9 mouse cellular contexts compared by ENCODE assay signal in genomic region chr9:83807562-83807961, GRCm38 (mm10). TPM values are rescaled to one million over a fixed set of nuclear protein-coding genes. Genes with fewer than 3 reads are reported as not detected.
A peak's percentile ranks its signal among the peaks of the same experiment; 100 is the strongest.
DNase-seq lines count a peak whose midpoint lies in the region; ATAC-seq and TF ChIP-seq lines count a peak whose summit lies in the region.
"Had no signal": no experiment of that assay in that cellular context is flagged by ENCODE, and none has a peak within 500 bp of the region (broad histone marks: within the 10 kb centered on the region; RNA-seq: fewer than 3 reads in every experiment).

No protein-coding gene starts in this region.

- H3K36me3 ChIP-seq in hindbrain, embryonic 14.5 days (replicated peaks; ENCODE audit: control insufficient read depth, insufficient read depth): no peaks in the 10 kb centered on the region
- H3K36me3 ChIP-seq in hindbrain, embryonic 16.5 days (ENCODE audit: control insufficient read depth, insufficient read depth, low read length): no peaks in the 10 kb centered on the region
- no peaks in the 10 kb centered on the region for H3K36me3 ChIP-seq in hindbrain, postnatal 0 days (ENCODE audit: insufficient read depth, low read length)
- no peaks in the 10 kb centered on the region for H3K36me3 ChIP-seq in forebrain, embryonic 15.5 days
- H3K36me3 ChIP-seq: neural tube, embryonic 12.5 days had no signal

- no peaks in the 10 kb centered on the region for H3K27me3 ChIP-seq in hindbrain, embryonic 14.5 days (ENCODE audit: control insufficient read depth, insufficient read depth, low read length)
- no peaks in the 10 kb centered on the region for H3K27me3 ChIP-seq in hindbrain, embryonic 16.5 days (replicated peaks; ENCODE audit: control insufficient read depth, insufficient read depth, low read length)
- H3K27me3 ChIP-seq in hindbrain, postnatal 0 days (ENCODE audit: insufficient read depth, low read length): no peaks in the 10 kb centered on the region
- H3K27me3 ChIP-seq in forebrain, embryonic 15.5 days: no peaks in the 10 kb centered on the region
- H3K27me3 ChIP-seq: neural tube, embryonic 12.5 days had no signal

- WGBS in hindbrain, embryonic 14.5 days: 4% methylated on average over 2 of the region's 2 CpGs
- 7% methylated on average over 2 of the region's 2 CpGs for WGBS in hindbrain, embryonic 16.5 days
- 4% methylated on average over 2 of the region's 2 CpGs for WGBS in hindbrain, postnatal 0 days
- 3% methylated on average over 2 of the region's 2 CpGs for WGBS in forebrain, embryonic 15.5 days

- no peak overlapping the region for H3K9ac ChIP-seq in hindbrain, embryonic 14.5 days
- H3K9ac ChIP-seq in hindbrain, embryonic 16.5 days (ENCODE audit: low read depth, low read length): no peak overlapping the region
- no peak overlapping the region for H3K9ac ChIP-seq in hindbrain, postnatal 0 days (replicated peaks; ENCODE audit: low read length)
- H3K9ac ChIP-seq in forebrain, embryonic 15.5 days (replicated peaks): no peak overlapping the region
- H3K9ac ChIP-seq: neural tube, embryonic 12.5 days had no signal

- peak; percentile 69 for TF ChIP-seq CTCF in hindbrain, postnatal 0 days (IDR thresholded peaks at IDR 0.05; ENCODE audit: low read depth)

- H3K4me2 ChIP-seq in hindbrain, embryonic 14.5 days (replicated peaks): no peak overlapping the region
- H3K4me2 ChIP-seq in hindbrain, embryonic 16.5 days (ENCODE audit: low read length): no peak overlapping the region
- H3K4me2 ChIP-seq in hindbrain, postnatal 0 days (ENCODE audit: low read depth, low read length): no peak overlapping the region
- no peak overlapping the region for H3K4me2 ChIP-seq in forebrain, embryonic 15.5 days (replicated peaks)
- H3K4me2 ChIP-seq: neural tube, embryonic 12.5 days had no signal

- H3K4me3 ChIP-seq in hindbrain, embryonic 14.5 days (replicated peaks; ENCODE audit: low read length): no peak overlapping the region
- H3K4me3 ChIP-seq in hindbrain, embryonic 16.5 days (ENCODE audit: low read length): no peak overlapping the region
- H3K4me3 ChIP-seq in hindbrain, postnatal 0 days (ENCODE audit: low read length): no peak overlapping the region
- no peak overlapping the region for H3K4me3 ChIP-seq in forebrain, embryonic 15.5 days
- H3K4me3 ChIP-seq: neural tube, embryonic 12.5 days had no signal

- H3K4me1 ChIP-seq in hindbrain, embryonic 14.5 days (replicated peaks; ENCODE audit: control insufficient read depth, insufficient read depth, low read length): peaks cover 27% of the 10 kb centered on the region
- peaks cover 21% of the 10 kb centered on the region for H3K4me1 ChIP-seq in hindbrain, embryonic 16.5 days (ENCODE audit: control insufficient read depth, insufficient read depth, low read depth, low read length)
- no peaks in the 10 kb centered on the region; the same call in 1 of the 2 replicates for H3K4me1 ChIP-seq in hindbrain, postnatal 0 days (ENCODE audit: insufficient read depth, low read length)
- H3K4me1 ChIP-seq in forebrain, embryonic 15.5 days: peaks cover 29% of the 10 kb centered on the region

- ATAC-seq in hindbrain, embryonic 14.5 days (ENCODE audit: low FRiP score): no peak
- no peak for ATAC-seq in hindbrain, embryonic 16.5 days
- no peak for ATAC-seq in hindbrain, postnatal 0 days
- ATAC-seq in megakaryocyte, adult 5-6 weeks (ENCODE audit: poor library complexity, severe bottlenecking): peak; percentile 55
- no peak for ATAC-seq in forebrain, embryonic 15.5 days (replicated peaks)

- H3K9me3 ChIP-seq in hindbrain, embryonic 14.5 days (ENCODE audit: control insufficient read depth, low read length): no peaks in the 10 kb centered on the region
- no peaks in the 10 kb centered on the region for H3K9me3 ChIP-seq in hindbrain, embryonic 16.5 days (ENCODE audit: control insufficient read depth, low read length)
- H3K9me3 ChIP-seq in hindbrain, postnatal 0 days (ENCODE audit: low read length): no peaks in the 10 kb centered on the region
- H3K9me3 ChIP-seq in forebrain, embryonic 15.5 days: no peaks in the 10 kb centered on the region
- H3K9me3 ChIP-seq: neural tube, embryonic 12.5 days had no signal

- no peak overlapping the region for H3K27ac ChIP-seq in hindbrain, embryonic 14.5 days
- H3K27ac ChIP-seq in hindbrain, embryonic 16.5 days (ENCODE audit: low read depth, low read length): no peak overlapping the region
- H3K27ac ChIP-seq in hindbrain, postnatal 0 days: no peak overlapping the region
- H3K27ac ChIP-seq in forebrain, embryonic 15.5 days (replicated peaks): no peak overlapping the region
- H3K27ac ChIP-seq: neural tube, embryonic 12.5 days had no signal

- peak; percentile 71 for DNase-seq in hindbrain, embryonic 14.5 days (ENCODE audit: low spot score)
- DNase-seq in urinary bladder, postnatal 36 days (ENCODE audit: low spot score in 2 of 2): peak; percentile 37 to 38
- DNase-seq in urinary bladder, postnatal 10 days (ENCODE audit: low spot score): no peak
- DNase-seq in cerebellum, adult 8-10 months: peak; percentile 47
- peak; percentile 80 for DNase-seq in hindbrain, postnatal 0 days (ENCODE audit: low spot score)

RNA-seq across cellular contexts. Expression of gene Elovl4, which starts 1.5 kb away (rescaled TPM):
- 112 and 142 TPM in 2 replicates for polyA plus RNA-seq in hindbrain, embryonic 14.5 days (2014; fragmentation: Nextera tagmentation; extraction: Ambion mirVana)
- 124 and 140 TPM in 2 replicates for polyA plus RNA-seq in hindbrain, embryonic 16.5 days (2015; fragmentation: Nextera tagmentation; extraction: Ambion mirVana)
- 79.7 and 82.5 TPM in 2 replicates for total RNA-seq in hindbrain, postnatal 0 days (2014; rRNA removed)
- 145 and 152 TPM in 2 replicates for polyA plus RNA-seq in hindbrain, postnatal 0 days (2015; fragmentation: Nextera tagmentation; extraction: Ambion mirVana)
- 0.73 TPM in 1 of 2 replicates, not detected in the other for total RNA-seq in megakaryocyte, adult 5-6 weeks (2015)
- not detected in 2 replicates for total RNA-seq in megakaryocyte, adult 5-6 weeks (2017)
- polyA plus RNA-seq in forebrain, embryonic 15.5 days (2015; fragmentation: Nextera tagmentation; extraction: Ambion mirVana): 66.1 and 72.0 TPM in 2 replicates

RNA-seq across cellular contexts. Expression of gene Ttk, which starts 26.9 kb away (rescaled TPM):
- 4.6 and 5.6 TPM in 2 replicates for polyA plus RNA-seq in hindbrain, embryonic 14.5 days (2014; fragmentation: Nextera tagmentation; extraction: Ambion mirVana)
- 4.9 and 6.9 TPM in 2 replicates for polyA plus RNA-seq in hindbrain, embryonic 16.5 days (2015; fragmentation: Nextera tagmentation; extraction: Ambion mirVana)
- 3.0 and 4.0 TPM in 2 replicates for total RNA-seq in hindbrain, postnatal 0 days (2014; rRNA removed)
- 4.3 and 6.0 TPM in 2 replicates for polyA plus RNA-seq in hindbrain, postnatal 0 days (2015; fragmentation: Nextera tagmentation; extraction: Ambion mirVana)
- total RNA-seq in megakaryocyte, adult 5-6 weeks (2015): 29.1 and 33.4 TPM in 2 replicates
- total RNA-seq in megakaryocyte, adult 5-6 weeks (2017): 39.1 and 43.7 TPM in 2 replicates
- 17.3 TPM in 2 replicates for polyA plus RNA-seq in forebrain, embryonic 15.5 days (2015; fragmentation: Nextera tagmentation; extraction: Ambion mirVana)
